Mouse (Mus musculus) lung, adult 2 months (tissue): Measurements from ENCODE around the gene Txnip.

Experiments used
- CTCF ChIP-seq: fragments of 200-500 bp; IDR thresholded peaks from 2 replicates; pipeline ENCODE4 v1.5.1; 2011; ENCODE audit warnings: mild to moderate bottlenecking, low read length, control low read depth; ENCODE audit not compliant: insufficient read depth
- POLR2A ChIP-seq: fragments of 200-500 bp; IDR thresholded peaks from 2 replicates; pipeline ENCODE4 v1.6.1; 2011; ENCODE audit warnings: low read depth, mild to moderate bottlenecking, control low read depth, low read length, borderline replicate concordance; ENCODE audit errors: extremely low read depth

- TF ChIP-seq CTCF (no peak), POLR2A (no peak)
These were observed 8.4 kb upstream of the Txnip start for GRCm38 (mm10) chr3:96549346-96549745.
